Mouse (Mus musculus) ES-Bruce4 (cell line): ENCODE results near the gene Foxb2. TPM values are rescaled to one million over a fixed set of nuclear protein-coding genes. Genes with fewer than 3 reads are reported as not detected.

Source experiments
- H3K27ac ChIP-seq: 2 replicates; pipeline ENCODE4 v1.5.1; 2012; ENCODE audit warnings: low read length, inconsistent platforms; ENCODE audit not compliant: insufficient read depth
- H3K27me3 ChIP-seq: 2 replicates; pipeline ENCODE4 v1.6.1; 2012; ENCODE audit warnings: mild to moderate bottlenecking, low read length, inconsistent platforms; ENCODE audit not compliant: control insufficient read depth, poor library complexity, insufficient read depth, severe bottlenecking
- H3K36me3 ChIP-seq: 2 replicates; pipeline ENCODE4 v1.6.1; 2012; ENCODE audit warnings: inconsistent platforms, mild to moderate bottlenecking, low read length, moderate library complexity; ENCODE audit not compliant: control insufficient read depth, poor library complexity, insufficient read depth, severe bottlenecking
- H3K4me1 ChIP-seq: one replicate; pipeline ENCODE4 v1.8.1; 2011; ENCODE audit warnings: low read length; ENCODE audit not compliant: control insufficient read depth, insufficient read depth
- H3K4me3 ChIP-seq: 2 replicates; pipeline ENCODE4 v1.5.1; 2011; ENCODE audit warnings: low read depth, mild to moderate bottlenecking, low read length
- H3K9ac ChIP-seq: 2 replicates; pipeline ENCODE4 v1.6.1; 2012; ENCODE audit warnings: low read depth, mild to moderate bottlenecking, inconsistent platforms; ENCODE audit not compliant: poor library complexity, severe bottlenecking
- H3K9me3 ChIP-seq: replicated peaks from 2 replicates; pipeline ENCODE4 v1.6.1; 2012; ENCODE audit warnings: mild to moderate bottlenecking, low read length, inconsistent platforms; ENCODE audit not compliant: control insufficient read depth, poor library complexity, insufficient read depth, severe bottlenecking
- CTCF ChIP-seq: IDR thresholded peaks from one replicate; pipeline ENCODE4 v1.8.1; 2011; ENCODE audit warnings: low read depth, low read length
- EP300 ChIP-seq: IDR thresholded peaks from 2 replicates; pipeline ENCODE4 v1.6.1; 2011; ENCODE audit warnings: low read depth, low read length; ENCODE audit not compliant: insufficient read depth
- POLR2A ChIP-seq: IDR thresholded peaks from one replicate; pipeline ENCODE4 v1.8.1; 2011; ENCODE audit warnings: low read length; ENCODE audit not compliant: insufficient read depth
- polyA plus RNA-seq: library from polyadenylated mRNA; stranded (reverse); fragments of >200 nt; gene quantifications from 2 replicates; pipeline ENCODE4 v1.2.4, GENCODE M21; 2011; ENCODE audit warnings: low read depth; ENCODE audit not compliant: missing spikeins, insufficient read depth, insufficient read length

The Foxb2 gene
- polyA plus RNA-seq, 1 experiment, result not detected

- Histone ChIP-seq H3K27me3 (no peaks in the 10 kb centered on the region), H3K4me1 (no peaks in the 10 kb centered on the region), H3K4me3 (no peak overlapping the region), H3K9me3 (peaks cover 2% of the 10 kb centered on the region; the same call in 1 of the 2 replicates), H3K36me3 (no peaks in the 10 kb centered on the region), H3K27ac (no peak overlapping the region), H3K9ac (no peak overlapping the region)
- TF ChIP-seq CTCF, result no peak
- no peak for TF ChIP-seq POLR2A
- no peak for TF ChIP-seq EP300
Observed at GRCm38 (mm10) chr19:16841001-16841400, 32.6 kb downstream of the Foxb2 start.

- Histone ChIP-seq H3K4me1 (no peaks in the 10 kb centered on the region), H3K36me3 (no peaks in the 10 kb centered on the region), H3K4me3 (no peak overlapping the region), H3K9ac (no peak overlapping the region), H3K27ac (no peak overlapping the region), H3K9me3 (no peaks in the 10 kb centered on the region), H3K27me3 (no peaks in the 10 kb centered on the region)
- TF ChIP-seq EP300, result no peak
- no peak for TF ChIP-seq CTCF
- no peak for TF ChIP-seq POLR2A
Observed at GRCm38 (mm10) chr19:16827657-16828056, 45.9 kb downstream of the Foxb2 start.

- TF ChIP-seq EP300 (no peak), CTCF (no peak), POLR2A (no peak)
- Histone ChIP-seq H3K36me3 (no peaks in the 10 kb centered on the region), H3K27me3 (no peaks in the 10 kb centered on the region), H3K9me3 (no peaks in the 10 kb centered on the region), H3K9ac (no peak overlapping the region), H3K4me3 (no peak overlapping the region), H3K4me1 (no peaks in the 10 kb centered on the region), H3K27ac (no peak overlapping the region)
Observed at GRCm38 (mm10) chr19:16825228-16825627, 48.4 kb downstream of the Foxb2 start.

Other genes starting within 250 kb of the Foxb2 start
- 35.9 and 42.2 TPM in 2 replicates for gene Vps13a, start 92.9 kb downstream of the Foxb2 start, polyA plus RNA-seq
- gene Prune2, start 82.3 kb upstream of the Foxb2 start, polyA plus RNA-seq, result 10.9 and 11.3 TPM in 2 replicates